Comparison of ENCODE assay signal across 22 mouse cellular contexts in genomic region chr9:104193900-104194299, GRCm38 (mm10).
A peak's percentile ranks its signal among the peaks of the same experiment; 100 is the strongest.
DNase-seq lines count a peak whose midpoint lies in the region; ATAC-seq and TF ChIP-seq lines count a peak whose summit lies in the region.
"Had no signal": no experiment of that assay in that cellular context is flagged by ENCODE, and none has a peak within 500 bp of the region (broad histone marks: within the 10 kb centered on the region; RNA-seq: fewer than 3 reads in every experiment).

No protein-coding gene starts in this region.

- H3K9me3 ChIP-seq in heart, embryonic 13.5 days: no peaks in the 10 kb centered on the region
- H3K9me3 ChIP-seq in kidney, embryonic 14.5 days (ENCODE audit: control insufficient read depth, low read length): no peaks in the 10 kb centered on the region
- H3K9me3 ChIP-seq in midbrain, embryonic 16.5 days (replicated peaks; ENCODE audit: control insufficient read depth, low read length, poor library complexity, severe bottlenecking): no peaks in the 10 kb centered on the region
- H3K9me3 ChIP-seq: embryonic facial prominence, embryonic 12.5 days; forebrain, embryonic 13.5 days; limb, embryonic 15.5 days; liver, embryonic 15.5 days had no signal

- H3K4me3 ChIP-seq in gastrocnemius, adult 2 months: no peak overlapping the region
- no peak overlapping the region for H3K4me3 ChIP-seq in heart, embryonic 13.5 days
- no peak overlapping the region for H3K4me3 ChIP-seq in kidney, embryonic 14.5 days (ENCODE audit: low read length)
- H3K4me3 ChIP-seq in midbrain, embryonic 16.5 days (ENCODE audit: low read depth, low read length): no peak overlapping the region
- H3K4me3 ChIP-seq: embryonic facial prominence, embryonic 12.5 days; forebrain, embryonic 13.5 days; limb, embryonic 15.5 days; liver, embryonic 15.5 days had no signal

- intact Hi-C loops in gastrocnemius, adult 2 months (cut with DNase I): no loop called here
- intact Hi-C loops in heart, postnatal 14 days (cut with DNase I): no loop called here

- H3K27ac ChIP-seq in gastrocnemius, adult 2 months: peak overlapping the region; percentile 54
- peak overlapping the region; percentile 84 for H3K27ac ChIP-seq in heart, embryonic 13.5 days (replicated peaks)
- H3K27ac ChIP-seq in kidney, embryonic 14.5 days (ENCODE audit: low read depth, low read length): no peak overlapping the region
- H3K27ac ChIP-seq in midbrain, embryonic 16.5 days (ENCODE audit: low read length): no peak overlapping the region
- H3K27ac ChIP-seq: embryonic facial prominence, embryonic 12.5 days; forebrain, embryonic 13.5 days; hindbrain, embryonic 14.5 days; limb, embryonic 15.5 days; liver, embryonic 15.5 days had no signal

- in situ Hi-C loops in Patski (cut with MboI; ENCODE audit: low pct_unique_long_range_greater_than_20kb): no loop called here

- peaks cover 26% of the 10 kb centered on the region for H3K4me1 ChIP-seq in heart, embryonic 13.5 days
- no peaks in the 10 kb centered on the region for H3K4me1 ChIP-seq in kidney, embryonic 14.5 days (ENCODE audit: control insufficient read depth, insufficient read depth, low read length)
- H3K4me1 ChIP-seq in midbrain, embryonic 16.5 days (ENCODE audit: control insufficient read depth, insufficient read depth, low read length): no peaks in the 10 kb centered on the region
- H3K4me1 ChIP-seq: embryonic facial prominence, embryonic 12.5 days; forebrain, embryonic 13.5 days; limb, embryonic 15.5 days; liver, embryonic 15.5 days had no signal

- 59% methylated on average over 2 of the region's 2 CpGs for WGBS in heart, embryonic 13.5 days
- WGBS in kidney, embryonic 14.5 days: 92% methylated on average over 2 of the region's 2 CpGs
- WGBS in midbrain, embryonic 16.5 days: 89% methylated on average over 2 of the region's 2 CpGs

- no peak overlapping the region for H3K9ac ChIP-seq in heart, embryonic 13.5 days
- no peak overlapping the region for H3K9ac ChIP-seq in kidney, embryonic 14.5 days (ENCODE audit: low read depth, low read length)
- H3K9ac ChIP-seq in midbrain, embryonic 16.5 days (ENCODE audit: low read depth, low read length): no peak overlapping the region
- H3K9ac ChIP-seq: embryonic facial prominence, embryonic 12.5 days; forebrain, embryonic 13.5 days; hindbrain, embryonic 14.5 days; limb, embryonic 15.5 days; liver, embryonic 15.5 days had no signal

- H3K4me2 ChIP-seq in heart, embryonic 13.5 days: peak overlapping the region; percentile 34
- no peak overlapping the region for H3K4me2 ChIP-seq in kidney, embryonic 14.5 days (replicated peaks; ENCODE audit: low read depth, low read length)
- no peak overlapping the region for H3K4me2 ChIP-seq in midbrain, embryonic 16.5 days (ENCODE audit: low read length)
- H3K4me2 ChIP-seq: embryonic facial prominence, embryonic 12.5 days; forebrain, embryonic 13.5 days; hindbrain, embryonic 14.5 days; limb, embryonic 15.5 days; liver, embryonic 15.5 days; midbrain, embryonic 11.5 days had no signal

- CTCF ChIA-PET in Patski (lab: Charles Lee): no interaction called here

- DNase-seq in gastrocnemius, adult 2 months: peak; percentile 29
- no peak for DNase-seq in gastrocnemius, postnatal 25 days
- no peak for DNase-seq in Patski (ENCODE audit: low read depth, low spot score)
- peak; percentile 7 to 14 for DNase-seq in heart, postnatal 14 days
- no peak for DNase-seq in adrenal gland, postnatal 10 days
- DNase-seq: cerebellum, adult 18-20 months; cerebellum, postnatal 14 days; gastrocnemius, postnatal 10 days; kidney, adult 2 months; kidney, postnatal 10 days; left cerebral cortex, postnatal 4 days; thymus, postnatal 25 days had no signal

- POLR2A ChIA-PET in Patski (lab: Charles Lee): no interaction called here

- TF ChIP-seq CTCF in gastrocnemius, adult 2 months (IDR thresholded peaks at IDR 0.05): no peak
- TF ChIP-seq CTCF in Patski (IDR thresholded peaks at IDR 0.05): no peak

- H3K27me3 ChIP-seq in Patski: no peaks in the 10 kb centered on the region
- H3K27me3 ChIP-seq in heart, embryonic 13.5 days (replicated peaks): no peaks in the 10 kb centered on the region
- no peaks in the 10 kb centered on the region for H3K27me3 ChIP-seq in kidney, embryonic 14.5 days (ENCODE audit: control insufficient read depth, insufficient read depth, low read length)
- no peaks in the 10 kb centered on the region for H3K27me3 ChIP-seq in midbrain, embryonic 16.5 days (ENCODE audit: control insufficient read depth, insufficient read depth, low read depth, low read length)
- H3K27me3 ChIP-seq: embryonic facial prominence, embryonic 12.5 days; forebrain, embryonic 13.5 days; limb, embryonic 15.5 days; liver, embryonic 15.5 days had no signal

- ATAC-seq in Patski: peak; percentile 44
- ATAC-seq in heart, embryonic 13.5 days (ENCODE audit: extremely low read depth, insufficient number of reproducible peaks, low FRiP score, low TSS enrichment): no peak
- ATAC-seq in kidney, embryonic 14.5 days (ENCODE audit: low FRiP score, low TSS enrichment): no peak
- ATAC-seq in midbrain, embryonic 16.5 days: no peak
- ATAC-seq: CD4-positive, CD25-positive, alpha-beta regulatory T cell, adult 4 months; forebrain, embryonic 13.5 days had no signal

- H3K36me3 ChIP-seq in heart, embryonic 13.5 days: peaks cover 76% of the 10 kb centered on the region
- H3K36me3 ChIP-seq in kidney, embryonic 14.5 days (ENCODE audit: control insufficient read depth, insufficient read depth, low read length): peaks cover 79% of the 10 kb centered on the region
- H3K36me3 ChIP-seq in midbrain, embryonic 16.5 days (ENCODE audit: control insufficient read depth, insufficient read depth, low read length): peaks cover 33% of the 10 kb centered on the region

Comparison
In these comparisons a context has a peak if more than half of its experiments do, and no peak if none do; other contexts are left out.
1. DNase-seq: peak in gastrocnemius, adult 2 months (single experiment) and heart, postnatal 14 days (2 of 2); none in gastrocnemius, postnatal 25 days (single experiment), Patski (single experiment) and adrenal gland, postnatal 10 days (single experiment).
2. H3K27ac ChIP-seq: peak in gastrocnemius, adult 2 months (single experiment) and heart, embryonic 13.5 days (single experiment); none in kidney, embryonic 14.5 days (single experiment) and midbrain, embryonic 16.5 days (single experiment).